Mouse (Mus musculus): Measurements from ENCODE around the gene Tulp3. TPM values are rescaled to one million over a fixed set of nuclear protein-coding genes. Genes with fewer than 3 reads are reported as not detected.
A peak's percentile ranks its signal among the peaks of the same experiment; 100 is the strongest.

The Tulp3 gene
- polyA plus RNA-seq (2012; rRNA removed): 33.6 and 36.3 TPM in 2 replicates

DNA sequence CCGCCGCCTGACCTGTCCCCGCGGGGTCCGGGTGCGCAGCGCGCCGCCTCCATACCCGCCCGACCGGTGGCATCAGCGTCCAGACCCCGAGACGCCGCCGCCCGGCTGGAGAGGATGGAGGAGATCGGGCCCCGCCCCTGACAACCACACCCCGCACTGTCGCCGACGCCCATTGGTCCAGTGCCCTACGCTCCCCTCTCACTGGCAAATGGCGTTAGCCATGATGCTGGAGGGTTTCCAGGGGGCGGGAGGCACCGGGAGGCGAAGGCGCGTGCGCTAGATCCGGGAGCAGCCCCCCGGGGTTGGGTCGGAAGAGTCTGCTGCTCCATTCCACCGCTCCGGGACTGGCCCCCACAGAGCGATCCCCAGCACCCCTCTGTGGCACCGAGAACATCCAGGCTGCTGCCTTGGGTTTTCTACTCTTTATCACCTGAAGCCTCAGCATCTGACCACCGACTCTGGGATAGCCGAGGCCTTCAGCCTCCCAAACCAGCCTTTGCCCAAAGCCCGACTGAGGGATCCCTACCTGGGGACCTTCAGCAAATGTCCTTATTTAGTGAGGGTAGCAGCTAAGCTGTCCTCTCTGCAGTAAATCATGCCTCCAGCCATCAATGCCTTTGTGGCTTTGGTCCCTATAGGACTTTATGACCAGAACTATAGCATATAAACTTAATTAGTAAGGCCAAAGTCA, at the start of gene Tulp3:
TSS of gene Tulp3 (minus strand) at position 126 of the 691 bp plus-strand sequence.
- DNase-seq: peak; percentile 98
- Histone ChIP-seq H3K36me3 (ENCODE audit: control insufficient read depth, insufficient read depth, low read length) (no peaks in the 10 kb centered on the region), H3K4me1 (ENCODE audit: control insufficient read depth, insufficient read depth, low read length) (peaks cover 4% of the 10 kb centered on the region; the same call in 1 of the 2 replicates), H3K27ac (ENCODE audit: insufficient read depth, low read depth, low read length) (peak within 1 kb of the TSS; percentile 61), H3K27me3 (replicated peaks; ENCODE audit: control insufficient read depth, insufficient read depth, low read length) (no peaks in the 10 kb centered on the region), H3K4me3 (ENCODE audit: insufficient read depth, low read depth, low read length) (peak within 1 kb of the TSS; percentile 63)
- under 1% methylated on average over 42 of the region's 42 CpGs for WGBS
- no peak for TF ChIP-seq CTCF (conservative IDR thresholded peaks at IDR 0.05; ENCODE audit: insufficient read depth, insufficient read length, low read depth, low read length)
- peak; percentile 48 for TF ChIP-seq POLR2A (IDR thresholded peaks at IDR 0.05; ENCODE audit: low read depth, low read length)

DNA sequence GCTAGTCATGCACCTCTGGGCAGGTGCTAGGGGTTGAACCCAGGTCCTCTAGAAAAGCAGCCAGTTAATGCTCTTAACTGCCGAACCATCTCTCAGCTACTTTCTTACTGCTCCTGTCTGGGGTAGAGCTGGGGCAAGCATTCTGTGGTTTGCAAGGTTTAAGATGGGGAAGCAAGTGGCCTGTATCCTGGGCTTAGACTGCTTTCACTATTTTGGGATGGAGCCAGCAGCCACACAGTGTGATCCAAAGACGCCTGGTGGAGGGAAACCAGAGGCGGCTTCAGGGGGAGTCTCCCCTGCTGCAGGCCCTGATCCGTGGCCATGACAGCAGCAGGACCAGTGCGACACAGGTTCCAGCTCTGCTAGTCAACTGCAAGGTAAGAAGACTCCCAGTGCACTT, 49.1 kb upstream of the Tulp3 start:
- no peak for DNase-seq
- Histone ChIP-seq H3K4me1 (ENCODE audit: control insufficient read depth, insufficient read depth, low read length) (peaks cover 3% of the 10 kb centered on the region; the same call in 1 of the 2 replicates), H3K27me3 (replicated peaks; ENCODE audit: control insufficient read depth, insufficient read depth, low read length) (no peaks in the 10 kb centered on the region), H3K36me3 (ENCODE audit: control insufficient read depth, insufficient read depth, low read length) (no peaks in the 10 kb centered on the region; the same call in 1 of the 2 replicates), H3K27ac (ENCODE audit: insufficient read depth, low read depth, low read length) (no peak overlapping the region), H3K4me3 (ENCODE audit: insufficient read depth, low read depth, low read length) (no peak overlapping the region)
- 49% methylated on average over 5 of the region's 5 CpGs for WGBS
- TF ChIP-seq POLR2A (IDR thresholded peaks at IDR 0.05; ENCODE audit: low read depth, low read length) (no peak), CTCF (conservative IDR thresholded peaks at IDR 0.05; ENCODE audit: insufficient read depth, insufficient read length, low read depth, low read length) (no peak)

DNA sequence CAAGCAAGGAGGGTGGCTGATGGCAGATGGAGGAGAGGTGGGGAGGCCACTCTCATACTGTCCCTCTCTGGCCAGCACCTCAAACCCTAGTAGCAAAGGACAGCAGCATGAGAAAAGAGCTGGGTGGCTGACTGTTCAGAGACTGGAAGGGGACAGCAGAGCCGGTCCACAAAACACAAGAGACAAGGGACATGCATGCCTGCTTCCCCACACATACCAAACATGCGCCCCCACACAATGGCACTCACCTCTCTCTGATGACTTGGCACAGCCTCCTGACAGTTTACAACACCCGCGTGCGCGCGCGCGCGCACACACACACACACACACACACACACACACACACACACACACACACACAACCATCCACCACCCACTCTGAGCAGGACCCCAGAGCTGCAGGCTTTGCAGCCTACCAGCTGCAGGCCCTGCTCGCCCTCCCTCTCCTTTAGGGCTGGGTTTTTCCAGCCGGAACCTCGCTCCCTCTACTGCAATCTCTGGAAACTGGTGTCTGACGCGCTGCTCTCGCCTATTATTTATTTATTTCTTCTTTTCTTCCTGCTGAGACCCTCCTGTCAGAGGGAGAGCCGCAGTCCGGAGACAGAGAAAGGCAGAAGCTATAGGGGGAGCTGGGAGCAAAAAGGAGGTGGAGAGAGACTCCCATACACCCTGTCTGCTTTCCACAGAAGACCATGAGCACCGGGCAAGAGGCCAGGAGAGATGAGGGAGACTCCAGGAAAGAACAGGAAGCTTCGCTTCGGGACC, 44.0 kb upstream of the Tulp3 start:
- H3K4me3 ChIP-seq (ENCODE audit: insufficient read depth, low read depth, low read length): peak overlapping the region; percentile 29; the same call in 1 of the 2 replicates
- peaks cover 3% of the 10 kb centered on the region; the same call in 1 of the 2 replicates for H3K4me1 ChIP-seq (ENCODE audit: control insufficient read depth, insufficient read depth, low read length)
- TF ChIP-seq CTCF (conservative IDR thresholded peaks at IDR 0.05; ENCODE audit: insufficient read depth, insufficient read length, low read depth, low read length) (no peak), POLR2A (IDR thresholded peaks at IDR 0.05; ENCODE audit: low read depth, low read length) (no peak)
- WGBS: 28% methylated on average over 21 of the region's 21 CpGs
- no peaks in the 10 kb centered on the region for H3K27me3 ChIP-seq (replicated peaks; ENCODE audit: control insufficient read depth, insufficient read depth, low read length)
- H3K36me3 ChIP-seq (ENCODE audit: control insufficient read depth, insufficient read depth, low read length): no peaks in the 10 kb centered on the region
- peak; percentile 27 for DNase-seq
- H3K27ac ChIP-seq (ENCODE audit: insufficient read depth, low read depth, low read length): peak overlapping the region; percentile 19; the same call in 1 of the 2 replicates

DNA sequence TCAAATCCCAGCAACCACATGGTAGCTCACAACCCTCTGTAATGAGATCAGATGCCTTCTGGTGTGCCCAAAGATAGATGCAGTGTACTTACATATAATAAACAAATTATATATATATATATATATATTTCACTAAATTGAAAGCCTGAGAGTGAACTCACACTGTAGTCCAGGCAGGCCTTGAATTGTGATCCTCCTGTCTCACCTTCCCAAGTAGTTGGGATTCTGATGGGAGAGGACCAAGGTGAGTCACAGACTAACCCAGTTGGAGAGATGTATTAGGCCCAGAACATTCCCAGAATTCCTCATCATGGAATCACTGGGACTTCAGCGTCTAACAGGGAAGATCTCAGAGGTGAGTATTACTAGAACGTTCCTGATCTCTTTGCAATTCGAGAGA, 43.3 kb upstream of the Tulp3 start, which contains the start of gene Nrip2:
TSS of gene Nrip2 (plus strand) at position 301 of the 400 bp plus-strand sequence.
- WGBS: 59% methylated on average over 3 of the region's 3 CpGs
- no peak for DNase-seq
- Histone ChIP-seq H3K27ac (ENCODE audit: insufficient read depth, low read depth, low read length) (peak within 1 kb of the TSS; percentile 19; the same call in 1 of the 2 replicates), H3K4me3 (ENCODE audit: insufficient read depth, low read depth, low read length) (peak within 1 kb of the TSS; percentile 29; the same call in 1 of the 2 replicates), H3K27me3 (replicated peaks; ENCODE audit: control insufficient read depth, insufficient read depth, low read length) (no peaks in the 10 kb centered on the region), H3K36me3 (ENCODE audit: control insufficient read depth, insufficient read depth, low read length) (no peaks in the 10 kb centered on the region), H3K4me1 (ENCODE audit: control insufficient read depth, insufficient read depth, low read length) (peaks cover 3% of the 10 kb centered on the region; the same call in 1 of the 2 replicates)
- TF ChIP-seq POLR2A (IDR thresholded peaks at IDR 0.05; ENCODE audit: low read depth, low read length) (no peak), CTCF (conservative IDR thresholded peaks at IDR 0.05; ENCODE audit: insufficient read depth, insufficient read length, low read depth, low read length) (no peak)

- no peak overlapping the region for H3K27ac ChIP-seq (ENCODE audit: insufficient read depth, low read depth, low read length)
- TF ChIP-seq CTCF (conservative IDR thresholded peaks at IDR 0.05; ENCODE audit: insufficient read depth, insufficient read length, low read depth, low read length) (no peak), POLR2A (IDR thresholded peaks at IDR 0.05; ENCODE audit: low read depth, low read length) (no peak)
- H3K36me3 ChIP-seq (ENCODE audit: control insufficient read depth, insufficient read depth, low read length): no peaks in the 10 kb centered on the region
- WGBS: 49% methylated on average over 7 of the region's 7 CpGs
- no peaks in the 10 kb centered on the region for H3K27me3 ChIP-seq (replicated peaks; ENCODE audit: control insufficient read depth, insufficient read depth, low read length)
- no peak overlapping the region for H3K4me3 ChIP-seq (ENCODE audit: insufficient read depth, low read depth, low read length)
- DNase-seq: peak; percentile 87
- H3K4me1 ChIP-seq (ENCODE audit: control insufficient read depth, insufficient read depth, low read length): peaks cover 3% of the 10 kb centered on the region; the same call in 1 of the 2 replicates
Observed at GRCm38 (mm10) chr6:128397574-128398261, 42.1 kb upstream of the Tulp3 start.

- Histone ChIP-seq H3K4me1 (ENCODE audit: control insufficient read depth, insufficient read depth, low read length) (no peaks in the 10 kb centered on the region), H3K27me3 (replicated peaks; ENCODE audit: control insufficient read depth, insufficient read depth, low read length) (no peaks in the 10 kb centered on the region), H3K36me3 (ENCODE audit: control insufficient read depth, insufficient read depth, low read length) (no peaks in the 10 kb centered on the region), H3K27ac (ENCODE audit: insufficient read depth, low read depth, low read length) (no peak overlapping the region), H3K4me3 (ENCODE audit: insufficient read depth, low read depth, low read length) (no peak overlapping the region)
- TF ChIP-seq CTCF (conservative IDR thresholded peaks at IDR 0.05; ENCODE audit: insufficient read depth, insufficient read length, low read depth, low read length): no peak
- TF ChIP-seq POLR2A (IDR thresholded peaks at IDR 0.05; ENCODE audit: low read depth, low read length): no peak
- no peak for DNase-seq
- WGBS: 44% methylated on average over 1 of the region's 1 CpGs
Observed at GRCm38 (mm10) chr6:128390683-128391082, 35.0 kb upstream of the Tulp3 start.

Data from kidney, adult 2 months (tissue).